Mouse (Mus musculus): ENCODE data around the gene Tbca.
A peak's percentile ranks its signal among the peaks of the same experiment; 100 is the strongest.

The Tbca gene

GRCm38 (mm10) chr13:94788771-94789649, at the start of gene Tbca:
Gene Tbca (plus strand): TSS chr13:94788910.
- DNase-seq, result peak; percentile 80 to 86

DNA sequence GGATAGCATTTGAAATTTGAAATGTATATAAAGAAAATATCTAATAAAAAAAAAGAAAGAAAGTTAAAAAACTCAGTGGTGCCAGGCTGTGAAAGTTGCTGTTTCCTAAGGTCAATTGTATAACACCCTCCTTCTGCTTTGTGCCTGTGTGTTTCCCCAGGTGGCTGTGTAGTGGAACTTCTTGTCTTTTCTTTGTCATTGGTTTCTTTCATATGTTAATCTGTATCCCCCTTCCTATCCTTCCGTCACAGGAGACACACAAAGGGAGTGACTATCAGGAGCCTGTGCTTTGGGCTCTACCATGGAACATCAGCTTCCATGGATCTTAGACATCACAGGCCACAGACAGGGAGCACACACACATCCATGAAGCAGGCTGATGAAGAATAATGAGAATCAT, 43.5 kb upstream of the Tbca start:
- DNase-seq, result no peak

DNA sequence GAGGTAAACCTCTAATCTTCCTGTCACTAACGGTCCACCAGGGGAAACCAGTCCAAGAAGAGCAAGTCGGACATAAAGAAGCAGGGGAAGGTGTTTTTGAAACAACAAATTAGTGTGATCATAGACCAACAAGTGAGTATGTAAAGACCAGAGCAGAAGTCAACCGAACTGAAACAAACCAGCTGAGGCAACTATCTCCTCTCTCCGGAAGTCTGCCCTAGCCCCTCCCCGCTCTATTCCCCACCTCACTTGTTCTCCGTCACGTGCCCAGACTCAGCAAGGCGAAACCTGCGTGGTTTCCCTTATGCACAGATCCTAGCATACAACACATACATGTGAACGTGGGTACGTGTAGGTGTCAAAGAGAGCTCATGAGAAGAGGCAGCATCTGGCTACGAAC, 22.9 kb upstream of the Tbca start:
- DNase-seq, result no peak

DNA sequence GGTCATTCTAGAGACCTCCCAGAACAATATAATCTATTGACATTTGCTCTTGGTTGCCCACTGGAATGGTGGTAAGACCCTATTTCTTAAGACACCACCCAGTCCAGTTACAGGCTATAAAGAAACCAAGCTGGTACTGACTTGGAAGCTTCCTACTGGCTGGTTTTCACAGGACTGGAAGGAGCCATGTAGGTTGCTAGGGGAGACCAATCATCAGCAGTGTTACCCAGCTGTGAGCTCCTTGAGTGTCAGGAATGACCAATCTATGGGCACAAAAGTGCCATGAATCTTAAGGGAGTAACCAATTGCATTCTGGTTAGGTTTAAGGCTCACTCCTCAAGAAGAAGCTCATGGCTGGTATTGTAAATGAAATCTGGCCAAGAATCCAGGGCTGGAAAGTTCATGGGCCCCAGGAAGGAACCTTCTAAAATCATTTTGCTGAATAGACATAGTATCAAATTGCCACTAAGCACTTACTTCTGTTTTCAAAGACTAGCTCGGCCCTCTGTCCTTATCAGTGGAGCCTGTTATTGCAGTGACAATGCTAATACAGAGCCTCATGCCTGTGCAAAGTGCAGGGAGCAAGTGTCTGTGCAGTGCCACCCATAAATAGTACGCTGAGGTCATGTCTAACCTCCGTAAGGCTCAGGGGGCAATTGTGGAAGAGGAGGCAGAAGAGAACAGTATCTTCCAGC, 20.1 kb upstream of the Tbca start:
- no peak for DNase-seq

DNA sequence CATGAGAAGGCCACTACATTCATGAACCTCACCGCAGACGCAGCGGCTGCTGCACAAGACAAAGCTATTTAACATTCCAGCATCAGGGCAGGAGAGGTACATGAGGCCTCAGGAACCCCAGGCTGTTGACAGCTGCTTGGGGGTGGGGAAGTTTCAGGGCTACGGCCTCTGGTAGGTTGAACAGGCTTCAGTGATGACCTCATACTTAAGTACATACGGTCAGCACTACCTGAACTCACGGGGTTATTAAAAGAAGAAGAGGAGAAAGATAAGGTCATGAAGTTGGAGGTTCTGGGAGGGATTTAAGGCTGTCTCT, 19.6 kb upstream of the Tbca start:
- DNase-seq, result no peak

GRCm38 (mm10) chr13:94786866-94787265, 1.8 kb upstream of the Tbca start:
- DNase-seq, result no peak

DNA sequence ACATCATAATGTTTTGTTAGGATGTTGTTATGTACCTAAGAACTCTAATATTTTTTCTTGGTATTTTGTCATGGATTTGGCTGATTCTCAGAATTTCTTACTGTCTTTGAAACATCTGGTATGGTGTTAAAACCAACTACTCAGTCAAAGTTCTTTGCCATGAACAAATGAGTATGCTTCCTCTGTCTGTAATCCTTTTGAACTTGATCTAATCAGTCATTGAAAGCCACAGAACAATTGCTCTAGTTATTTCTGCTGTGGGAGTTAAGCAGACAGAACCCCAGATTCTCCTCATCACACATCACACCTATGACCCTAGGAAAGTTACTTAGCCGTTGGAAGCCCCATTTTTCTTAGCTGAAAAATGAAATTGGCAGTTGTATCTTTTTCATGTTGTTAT, 6.0 kb downstream of the Tbca start:
- DNase-seq, result no peak

DNA sequence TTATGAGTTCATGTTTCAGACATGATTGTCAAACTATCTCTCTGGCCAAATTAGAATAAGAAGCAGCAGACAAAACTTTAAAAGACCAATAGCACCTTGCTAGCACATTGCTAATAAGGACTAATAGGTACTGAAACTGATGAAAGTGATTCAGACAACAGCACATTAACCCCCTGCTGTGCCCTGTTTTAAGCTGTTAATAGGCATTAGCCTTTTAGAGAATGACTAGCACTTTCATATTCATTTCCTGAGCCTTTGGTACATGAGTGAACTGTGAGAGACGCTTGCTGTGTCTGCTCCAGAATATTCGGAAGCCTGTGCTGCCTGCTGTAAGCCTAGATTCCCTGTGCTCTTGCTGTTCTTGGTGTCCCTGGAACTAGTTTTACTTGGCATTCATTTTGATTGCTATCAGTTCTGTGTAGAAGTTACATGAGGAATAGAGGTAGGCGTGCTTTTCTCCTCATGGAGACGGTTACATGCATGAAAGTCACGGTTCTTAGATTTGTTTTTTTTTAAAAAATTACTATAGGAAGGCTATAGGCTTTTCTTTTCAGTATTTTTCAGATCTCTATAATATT, 14.9 kb downstream of the Tbca start:
- no peak for DNase-seq

- no peak for DNase-seq
These were observed 17.8 kb downstream of the Tbca start for GRCm38 (mm10) chr13:94806315-94807179.

DNA sequence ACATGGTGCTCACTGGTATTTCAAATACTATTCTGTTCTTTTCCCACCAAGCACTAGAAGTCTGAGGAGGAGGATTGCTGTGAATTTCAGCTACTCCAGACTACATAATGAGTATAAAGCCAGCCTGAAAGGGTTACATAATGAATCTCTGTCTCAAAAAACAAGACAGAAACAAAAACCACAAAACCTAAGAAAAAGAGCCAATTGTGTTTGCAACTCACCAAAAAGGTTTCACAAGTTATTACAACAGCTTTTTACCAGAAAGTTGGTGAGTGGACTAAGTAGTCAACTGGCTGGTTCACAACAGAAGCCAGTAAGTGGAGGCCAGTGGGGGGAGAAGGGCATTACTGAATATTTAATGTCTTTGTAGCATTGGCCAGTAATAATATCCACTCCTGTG, 19.9 kb downstream of the Tbca start:
- DNase-seq, result no peak

DNA sequence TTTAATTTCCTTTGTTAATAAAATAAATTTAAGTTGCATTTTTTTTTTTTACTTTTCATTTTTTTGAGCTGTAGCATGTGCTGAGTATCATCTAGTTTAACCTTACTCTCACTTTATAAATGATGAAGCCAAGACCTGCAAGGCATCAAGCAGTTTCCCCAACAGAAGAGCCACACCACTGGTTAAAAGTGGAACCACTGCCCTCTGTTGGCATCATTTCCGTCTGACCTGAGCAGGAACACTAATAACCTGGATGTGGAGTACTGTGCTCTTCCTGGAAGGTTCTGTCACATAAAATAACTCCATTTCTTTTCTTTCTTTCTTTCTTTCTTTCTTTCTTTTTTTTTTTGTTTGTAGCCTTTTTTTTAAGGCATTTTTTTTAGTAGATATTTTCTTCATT, 21.0 kb downstream of the Tbca start:
- no peak for DNase-seq

GRCm38 (mm10) chr13:94811451-94811850, 22.7 kb downstream of the Tbca start:
- DNase-seq, result no peak

DNA sequence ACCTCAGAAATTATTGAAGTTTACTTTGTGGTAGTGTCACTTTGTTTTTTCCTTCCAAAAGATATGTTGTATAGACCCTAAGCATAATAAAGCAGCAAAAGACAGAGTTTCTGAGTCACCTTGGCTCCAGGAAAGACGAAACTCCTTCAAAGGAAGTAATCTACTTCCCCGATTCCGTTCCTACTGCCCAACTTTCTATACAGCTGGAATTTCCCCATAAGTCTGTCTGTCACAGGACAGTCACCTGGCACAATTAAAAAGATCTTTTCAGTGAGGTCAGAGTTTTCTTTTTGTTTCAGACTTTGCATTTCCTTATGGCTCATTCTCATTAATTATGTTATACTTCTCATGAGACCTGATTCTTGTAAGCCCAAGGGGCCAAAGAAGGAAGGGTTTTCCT, 25.1 kb downstream of the Tbca start:
- no peak for DNase-seq

DNA sequence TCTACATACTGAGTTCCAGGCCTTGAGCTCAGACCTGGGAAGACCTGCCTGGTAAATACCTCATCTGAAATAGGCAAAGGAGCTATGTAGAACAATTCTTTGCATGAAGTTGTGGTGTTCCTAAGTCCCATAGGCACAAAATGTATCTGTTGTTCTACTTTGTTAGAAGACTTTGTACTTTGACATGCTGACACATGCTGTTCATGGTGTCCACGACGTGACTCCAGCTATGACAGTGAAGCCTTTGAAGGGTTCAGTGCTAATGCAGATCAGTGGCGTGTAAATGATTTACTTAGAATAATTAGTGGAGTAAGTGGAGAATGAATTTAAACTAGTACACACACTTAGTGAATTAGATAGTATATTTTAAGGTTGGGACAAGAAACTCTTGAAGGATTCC, 31.8 kb downstream of the Tbca start:
- no peak for DNase-seq

GRCm38 (mm10) chr13:94820956-94821355, 32.2 kb downstream of the Tbca start:
- DNase-seq, result no peak

DNA sequence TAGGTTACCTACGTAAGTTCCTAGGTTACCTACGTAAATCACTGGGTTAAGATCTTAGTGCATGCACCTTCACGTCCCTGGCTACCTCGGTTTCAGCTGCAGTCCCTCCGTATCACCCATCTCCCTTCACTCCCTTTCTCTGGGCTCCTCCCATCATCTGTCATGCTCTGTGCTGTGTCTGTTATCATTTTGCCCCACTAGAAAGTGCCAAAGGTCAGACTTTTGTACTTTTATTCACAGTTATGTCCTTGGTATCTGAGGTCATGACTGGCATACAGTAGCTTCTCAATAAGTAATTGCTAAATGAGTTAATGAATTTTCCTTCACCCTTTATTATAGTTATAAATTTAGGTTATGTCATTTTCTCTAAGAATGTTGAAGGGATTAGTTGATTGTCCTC, 37.7 kb downstream of the Tbca start:
- no peak for DNase-seq

DNA sequence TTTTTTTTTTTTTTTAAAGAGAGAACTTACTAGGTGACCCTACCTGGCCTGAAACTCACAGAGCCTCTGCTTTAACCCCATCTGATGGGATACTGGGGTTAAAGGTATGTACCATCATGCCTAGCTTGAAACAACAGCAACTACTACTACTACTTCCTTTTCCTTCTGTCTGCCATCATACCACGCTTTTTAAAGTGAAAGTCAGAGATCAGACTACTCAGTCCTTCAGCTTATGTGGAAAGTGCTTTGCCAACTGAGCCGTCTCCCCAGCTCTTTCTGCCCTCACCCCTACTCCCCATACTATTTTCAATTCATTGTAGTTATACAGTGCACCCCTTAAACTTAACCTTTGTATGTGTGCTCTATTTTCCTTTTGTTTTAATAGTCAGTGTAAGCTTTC, 38.3 kb downstream of the Tbca start:
- no peak for DNase-seq

- no peak for DNase-seq
These were observed 39.1 kb downstream of the Tbca start for GRCm38 (mm10) chr13:94827847-94828246.

DNA sequence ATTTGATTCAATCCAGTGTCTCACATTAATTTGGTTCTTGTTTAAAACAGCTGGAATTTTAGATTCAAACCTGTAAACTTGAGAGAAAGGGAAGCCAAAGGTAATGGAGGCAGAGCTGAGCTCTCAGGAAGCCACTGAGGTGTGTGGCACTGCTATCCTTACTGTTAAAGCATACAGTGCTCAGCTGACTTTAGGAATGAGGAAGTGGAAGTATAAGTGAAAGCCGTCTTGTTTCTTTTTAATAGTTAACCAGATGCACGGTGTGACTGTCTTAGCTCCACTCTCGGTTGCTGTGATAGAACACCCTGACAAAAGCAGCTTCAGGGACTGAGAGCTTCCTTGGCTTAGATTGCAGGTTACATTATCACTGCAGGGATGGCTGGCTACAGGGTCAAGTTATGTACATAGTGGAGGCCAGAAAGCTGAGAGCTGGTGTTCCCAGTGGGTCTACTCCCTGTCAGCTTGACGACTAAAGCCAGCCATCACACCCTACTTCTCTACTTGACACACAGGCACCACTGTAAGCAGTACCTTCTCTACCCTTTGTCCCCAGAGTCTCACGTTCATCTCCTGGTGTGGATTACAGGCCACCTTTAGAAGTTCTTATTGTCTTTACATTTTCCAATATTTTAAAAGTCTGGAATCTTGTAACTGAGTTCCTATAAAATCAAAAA, 49.5 kb downstream of the Tbca start:
- no peak for DNase-seq

DNA sequence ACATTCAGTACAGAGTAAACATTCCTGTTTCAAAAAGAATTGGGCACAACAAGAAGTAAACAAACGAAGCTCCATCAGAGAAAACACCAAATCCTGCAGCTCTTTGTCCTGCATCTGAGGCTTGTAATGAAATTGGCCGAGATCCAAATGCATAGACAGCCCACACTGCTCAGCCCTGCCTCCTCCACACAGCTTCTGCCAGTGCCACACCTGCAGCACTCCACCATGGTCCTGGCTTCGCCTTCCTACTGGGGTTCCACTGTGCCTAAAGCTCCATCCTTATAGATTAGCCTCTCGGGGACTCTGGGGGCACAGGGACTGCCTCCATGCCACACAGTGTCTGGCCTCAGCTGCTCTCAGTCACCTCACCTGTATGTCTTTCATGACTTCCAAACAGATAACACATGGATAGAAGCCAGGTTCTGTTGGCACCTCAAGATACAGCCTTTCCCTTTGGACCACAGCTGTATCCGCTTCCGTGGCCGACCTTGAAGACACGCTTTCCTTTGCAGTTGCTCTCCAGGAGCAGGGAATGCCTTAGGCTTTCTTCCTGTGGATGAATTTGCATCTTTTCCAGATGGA, 50.1 kb downstream of the Tbca start:
- no peak for DNase-seq

DNA sequence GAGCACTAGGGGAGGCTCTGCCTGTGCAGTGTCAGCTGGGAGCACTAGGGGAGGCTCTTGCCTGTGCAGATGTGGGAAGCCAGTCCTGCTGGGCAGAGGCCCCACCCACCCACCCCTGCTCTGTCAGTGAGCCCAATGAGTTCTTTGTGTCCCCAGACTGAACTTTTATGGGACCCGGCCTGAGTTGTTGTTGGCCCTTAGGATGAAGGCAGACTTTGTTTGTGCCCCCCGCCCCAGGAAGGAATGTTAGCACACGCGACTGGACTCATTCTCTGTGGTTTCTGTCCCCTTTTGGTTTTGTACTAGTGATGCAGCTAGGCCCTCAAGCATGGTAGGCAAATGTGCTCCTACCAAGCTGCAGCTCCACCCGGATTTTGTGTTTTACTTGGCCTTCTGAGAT, 54.5 kb downstream of the Tbca start:
- DNase-seq, result no peak

DNA sequence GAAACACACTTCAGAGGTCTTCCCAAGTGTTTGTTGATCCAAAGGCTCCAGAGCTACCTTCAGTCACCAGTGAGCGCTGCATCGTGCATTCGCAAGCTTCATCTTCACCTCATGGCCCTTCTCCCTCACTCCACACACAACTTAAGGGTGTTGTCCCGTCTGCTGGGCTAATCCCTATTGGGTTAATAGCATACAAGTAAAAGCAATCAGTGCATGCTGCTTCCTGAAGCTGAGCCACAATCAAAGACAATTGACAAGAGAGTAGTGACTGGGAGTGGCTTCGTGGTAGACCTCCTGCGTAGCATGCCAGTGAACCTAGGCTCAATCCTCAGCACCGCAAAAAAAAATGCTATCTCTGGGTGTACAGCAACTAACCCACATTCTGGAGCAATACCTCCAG, 59.2 kb downstream of the Tbca start:
- no peak for DNase-seq

Data from spleen, adult 18-20 months (tissue).